Mouse (Mus musculus) spleen, adult 2 months (tissue): ENCODE data around the gene Ccdc60.

ENCODE experiments used
- CTCF ChIP-seq: fragments of 200-500 bp; IDR thresholded peaks from 2 replicates; pipeline ENCODE4 v1.5.1; 2011; ENCODE audit warnings: mild to moderate bottlenecking, inconsistent platforms; ENCODE audit not compliant: insufficient read depth, insufficient read length, insufficient replicate concordance; ENCODE audit errors: extremely low read depth
- POLR2A ChIP-seq: fragments of 200-500 bp; IDR thresholded peaks from 2 replicates; pipeline ENCODE4 v1.6.1; 2011; ENCODE audit warnings: low read depth, low read length, inconsistent platforms

DNA sequence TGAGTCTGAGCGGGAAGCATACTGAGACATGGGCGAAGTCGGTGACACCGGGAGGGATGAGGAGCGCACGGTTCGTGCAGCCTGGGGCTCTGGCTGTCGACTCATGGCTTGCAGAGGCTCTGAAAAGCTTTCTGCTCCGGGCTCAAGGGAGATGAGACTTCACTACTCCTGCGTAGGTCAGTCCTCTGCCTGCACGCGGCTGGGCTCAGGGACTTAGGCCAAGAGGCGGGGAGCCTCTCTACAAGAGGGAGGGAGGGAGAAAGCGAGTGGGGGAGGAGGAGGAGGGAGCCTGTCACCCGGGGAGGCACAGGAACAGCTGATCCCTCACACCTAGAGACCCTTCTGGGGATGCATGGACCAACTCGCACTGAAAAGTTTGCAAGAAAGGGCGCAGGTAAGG, 205.7 kb downstream of the Ccdc60 start, which contains the start of gene Tmem233:
- TF ChIP-seq POLR2A (no peak), CTCF (no peak)
